Mouse (Mus musculus): ENCODE results near the gene Rpl23. TPM values are rescaled to one million over a fixed set of nuclear protein-coding genes. Genes with fewer than 3 reads are reported as not detected.
A peak's percentile ranks its signal among the peaks of the same experiment; 100 is the strongest.

Rpl23 gene
- polyA plus RNA-seq, 1 experiment from 2014 or later = 457 TPM

GRCm38 (mm10) chr11:97822840-97823603 lies 40.8 kb upstream of the Rpl23 start:
- H3K9ac ChIP-seq = no peak overlapping the region
- H3K4me2 ChIP-seq = no peak overlapping the region
- H3K27me3 ChIP-seq = no peaks in the 10 kb centered on the region
- no peak overlapping the region for H3K27ac ChIP-seq
- H3K36me3 ChIP-seq = peaks cover 53% of the 10 kb centered on the region
- WGBS = 77% methylated on average over 20 of the region's 20 CpGs
- H3K9me3 ChIP-seq = no peaks in the 10 kb centered on the region
- H3K4me1 ChIP-seq = peaks cover 34% of the 10 kb centered on the region
- no peak for ATAC-seq (ENCODE audit: borderline replicate concordance, extremely low read depth, low FRiP score, low TSS enrichment)
- no peak overlapping the region for H3K4me3 ChIP-seq

- H3K4me3 ChIP-seq = no peak overlapping the region
- H3K9me3 ChIP-seq = no peaks in the 10 kb centered on the region
- H3K9ac ChIP-seq = no peak overlapping the region
- H3K4me2 ChIP-seq = no peak overlapping the region
- H3K36me3 ChIP-seq = peaks cover 49% of the 10 kb centered on the region
- no peak for ATAC-seq (ENCODE audit: borderline replicate concordance, extremely low read depth, low FRiP score, low TSS enrichment)
- no peaks in the 10 kb centered on the region for H3K27me3 ChIP-seq
- H3K4me1 ChIP-seq = peaks cover 49% of the 10 kb centered on the region
- H3K27ac ChIP-seq = no peak overlapping the region
- 87% methylated on average over 8 of the region's 8 CpGs for WGBS
These were observed 39.3 kb upstream of the Rpl23 start for GRCm38 (mm10) chr11:97821401-97822064.

- H3K27ac ChIP-seq = 0 out of 2 replicates have a peak overlapping the region, but pooled peaks have one; percentile 4
- H3K4me3 ChIP-seq = no peak overlapping the region
- ATAC-seq (ENCODE audit: borderline replicate concordance, extremely low read depth, low FRiP score, low TSS enrichment) = no peak
- H3K27me3 ChIP-seq = no peaks in the 10 kb centered on the region
- H3K9ac ChIP-seq = no peak overlapping the region
- H3K4me1 ChIP-seq = peaks cover 56% of the 10 kb centered on the region
- WGBS = 40% methylated on average over 4 of the region's 4 CpGs
- no peaks in the 10 kb centered on the region for H3K9me3 ChIP-seq
- peaks cover 49% of the 10 kb centered on the region for H3K36me3 ChIP-seq
- no peak overlapping the region for H3K4me2 ChIP-seq
These were observed 38.6 kb upstream of the Rpl23 start for GRCm38 (mm10) chr11:97820840-97821239.

- H3K9me3 ChIP-seq = no peaks in the 10 kb centered on the region
- 77% methylated on average over 5 of the region's 5 CpGs for WGBS
- H3K4me2 ChIP-seq = no peak overlapping the region
- H3K36me3 ChIP-seq = peaks cover 49% of the 10 kb centered on the region
- no peak overlapping the region for H3K9ac ChIP-seq
- H3K27ac ChIP-seq = no peak overlapping the region
- no peak for ATAC-seq (ENCODE audit: borderline replicate concordance, extremely low read depth, low FRiP score, low TSS enrichment)
- H3K4me3 ChIP-seq = no peak overlapping the region
- H3K4me1 ChIP-seq = peaks cover 63% of the 10 kb centered on the region
- H3K27me3 ChIP-seq = no peaks in the 10 kb centered on the region
These were observed 37.7 kb upstream of the Rpl23 start for GRCm38 (mm10) chr11:97819923-97820322.

- Histone ChIP-seq H3K9me3 (no peaks in the 10 kb centered on the region), H3K27me3 (no peaks in the 10 kb centered on the region), H3K9ac (no peak overlapping the region), H3K4me1 (peaks cover 67% of the 10 kb centered on the region), H3K4me3 (no peak overlapping the region), H3K27ac (peak overlapping the region; percentile 79), H3K4me2 (no peak overlapping the region), H3K36me3 (peaks cover 47% of the 10 kb centered on the region)
- 32% methylated on average over 4 of the region's 4 CpGs for WGBS
- no peak for ATAC-seq (ENCODE audit: borderline replicate concordance, extremely low read depth, low FRiP score, low TSS enrichment)
These were observed 36.9 kb upstream of the Rpl23 start for GRCm38 (mm10) chr11:97819102-97819501.

- H3K4me1 ChIP-seq = peaks cover 73% of the 10 kb centered on the region
- peaks cover 48% of the 10 kb centered on the region for H3K36me3 ChIP-seq
- ATAC-seq (ENCODE audit: borderline replicate concordance, extremely low read depth, low FRiP score, low TSS enrichment) = peak; percentile 68; the same call in 1 of the 2 replicates
- H3K9ac ChIP-seq = no peak overlapping the region; the same call in 1 of the 2 replicates
- peak overlapping the region; percentile 79 for H3K27ac ChIP-seq
- no peak overlapping the region for H3K4me3 ChIP-seq
- WGBS = 6% methylated on average over 4 of the region's 4 CpGs
- H3K27me3 ChIP-seq = no peaks in the 10 kb centered on the region
- H3K9me3 ChIP-seq = no peaks in the 10 kb centered on the region
- peak overlapping the region; percentile 12; the same call in 1 of the 2 replicates for H3K4me2 ChIP-seq
These were observed 36.3 kb upstream of the Rpl23 start for GRCm38 (mm10) chr11:97818571-97818970.

- Histone ChIP-seq H3K9me3 (no peaks in the 10 kb centered on the region), H3K4me2 (no peak overlapping the region), H3K4me3 (no peak overlapping the region), H3K27ac (peak overlapping the region; percentile 79), H3K36me3 (peaks cover 49% of the 10 kb centered on the region), H3K27me3 (no peaks in the 10 kb centered on the region), H3K4me1 (peaks cover 78% of the 10 kb centered on the region), H3K9ac (no peak overlapping the region)
- 48% methylated on average over 6 of the region's 6 CpGs for WGBS
- ATAC-seq (ENCODE audit: borderline replicate concordance, extremely low read depth, low FRiP score, low TSS enrichment) = no peak
These were observed 35.8 kb upstream of the Rpl23 start for GRCm38 (mm10) chr11:97818003-97818402.

GRCm38 (mm10) chr11:97817379-97817778 lies 35.1 kb upstream of the Rpl23 start:
- no peak for ATAC-seq (ENCODE audit: borderline replicate concordance, extremely low read depth, low FRiP score, low TSS enrichment)
- Histone ChIP-seq H3K9ac (no peak overlapping the region), H3K27me3 (no peaks in the 10 kb centered on the region), H3K4me2 (no peak overlapping the region), H3K27ac (peak overlapping the region; percentile 79), H3K9me3 (no peaks in the 10 kb centered on the region), H3K4me1 (peaks cover 85% of the 10 kb centered on the region), H3K36me3 (peaks cover 48% of the 10 kb centered on the region), H3K4me3 (no peak overlapping the region)
- 34% methylated on average over 5 of the region's 5 CpGs for WGBS

- no peak overlapping the region for H3K9ac ChIP-seq
- H3K4me2 ChIP-seq = no peak overlapping the region
- H3K4me1 ChIP-seq = peaks cover 89% of the 10 kb centered on the region
- H3K27me3 ChIP-seq = no peaks in the 10 kb centered on the region
- H3K27ac ChIP-seq = peak overlapping the region; percentile 79
- no peak overlapping the region for H3K4me3 ChIP-seq
- H3K9me3 ChIP-seq = no peaks in the 10 kb centered on the region
- WGBS = 34% methylated on average over 9 of the region's 9 CpGs
- H3K36me3 ChIP-seq = peaks cover 48% of the 10 kb centered on the region
- no peak for ATAC-seq (ENCODE audit: borderline replicate concordance, extremely low read depth, low FRiP score, low TSS enrichment)
These were observed 34.7 kb upstream of the Rpl23 start for GRCm38 (mm10) chr11:97816916-97817315.

GRCm38 (mm10) chr11:97816176-97816575 lies 33.9 kb upstream of the Rpl23 start:
- Histone ChIP-seq H3K9me3 (no peaks in the 10 kb centered on the region), H3K27ac (peak overlapping the region; percentile 42; the same call in 1 of the 2 replicates), H3K9ac (no peak overlapping the region), H3K4me2 (no peak overlapping the region), H3K27me3 (no peaks in the 10 kb centered on the region), H3K4me3 (no peak overlapping the region), H3K4me1 (peaks cover 96% of the 10 kb centered on the region), H3K36me3 (peaks cover 45% of the 10 kb centered on the region)
- no peak for ATAC-seq (ENCODE audit: borderline replicate concordance, extremely low read depth, low FRiP score, low TSS enrichment)
- 64% methylated on average over 5 of the region's 5 CpGs for WGBS

GRCm38 (mm10) chr11:97815736-97816135 lies 33.5 kb upstream of the Rpl23 start:
- WGBS = 67% methylated on average over 11 of the region's 11 CpGs
- Histone ChIP-seq H3K36me3 (peaks cover 42% of the 10 kb centered on the region), H3K4me3 (no peak overlapping the region), H3K27me3 (no peaks in the 10 kb centered on the region), H3K4me1 (peaks cover 96% of the 10 kb centered on the region), H3K27ac (peak overlapping the region; percentile 34; the same call in 1 of the 2 replicates), H3K4me2 (no peak overlapping the region), H3K9ac (no peak overlapping the region), H3K9me3 (no peaks in the 10 kb centered on the region)
- no peak for ATAC-seq (ENCODE audit: borderline replicate concordance, extremely low read depth, low FRiP score, low TSS enrichment)
